8 mouse cellular contexts compared by ENCODE assay signal in the genomic region with DNA sequence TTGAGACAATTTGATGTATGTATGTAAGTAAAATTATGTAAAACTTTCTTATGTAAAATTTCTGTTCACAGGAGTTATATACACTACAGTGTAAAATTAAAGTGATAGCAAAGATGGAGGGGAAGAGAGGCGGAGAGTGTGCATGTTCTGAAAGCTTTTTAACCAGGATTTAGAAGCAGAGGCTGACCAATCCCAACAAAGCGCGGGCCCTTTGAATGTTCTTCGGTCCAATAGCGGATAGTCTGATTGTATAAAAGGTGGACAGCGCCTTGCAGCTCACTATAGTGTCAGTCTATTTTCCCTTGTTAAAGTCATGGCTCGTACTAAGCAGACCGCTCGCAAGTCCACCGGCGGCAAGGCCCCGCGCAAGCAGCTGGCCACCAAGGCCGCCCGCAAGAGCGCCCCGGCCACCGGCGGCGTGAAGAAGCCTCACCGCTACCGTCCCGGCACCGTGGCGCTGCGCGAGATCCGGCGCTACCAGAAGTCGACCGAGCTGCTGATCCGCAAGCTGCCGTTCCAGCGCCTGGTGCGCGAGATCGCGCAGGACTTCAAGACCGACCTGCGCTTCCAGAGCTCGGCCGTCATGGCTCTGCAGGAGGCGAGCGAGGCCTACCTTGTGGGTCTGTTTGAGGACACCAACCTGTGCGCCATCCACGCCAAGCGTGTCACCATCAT. TPM values are rescaled to one million over a fixed set of nuclear protein-coding genes. Genes with fewer than 3 reads are reported as not detected.
DNase-seq lines count a peak whose midpoint lies in the region; ATAC-seq and TF ChIP-seq lines count a peak whose summit lies in the region.
"Not testable (repeated sequence)": the region's sequence is repeated elsewhere in the genome, so short reads cannot be mapped to it uniquely, and the experiment has no call there.

A gene (plus strand): TSS at position 201 of the 675 bp plus-strand sequence.

- H3K4me3 ChIP-seq in ES-E14 (ENCODE audit: insufficient read depth in 1 of 2, low read depth in 1 of 2, low read length in 2 of 2, poor library complexity in 1 of 2, severe bottlenecking in 1 of 2): peak within 1 kb of the TSS; percentile 63 to 67
- peak within 1 kb of the TSS; percentile 51 for H3K4me3 ChIP-seq in forebrain, embryonic 16.5 days (replicated peaks; ENCODE audit: low read length)
- peak within 1 kb of the TSS; percentile 58 for H3K4me3 ChIP-seq in layer of hippocampus, adult 2 months
- H3K4me3 ChIP-seq in lung, embryonic 14.5 days (ENCODE audit: low read depth, low read length): peak within 1 kb of the TSS; percentile 41

- ATAC-seq in forebrain, embryonic 16.5 days: peak; percentile 82
- ATAC-seq in lung, embryonic 14.5 days (ENCODE audit: insufficient read depth): peak; percentile 91
- ATAC-seq in neutrophil, adult 5-6 weeks (ENCODE audit: extremely low read depth, insufficient number of reproducible peaks, low FRiP score, poor library complexity, severe bottlenecking): peak; percentile 63

- not testable (repeated sequence) for DNase-seq in ES-E14 (ENCODE audit: low read depth, low spot score)
- peak; percentile 71 for DNase-seq in cerebellum, adult 18-20 months
- DNase-seq in heart, postnatal 4 days: peak; percentile 91
- peak; percentile 92 to 93 for DNase-seq in layer of hippocampus, adult 2 months (ENCODE audit: low spot score in 2 of 2)
- peak; percentile 99 for DNase-seq in lung, embryonic 14.5 days
- peak; percentile 65 to 85 for DNase-seq in thymus, adult 18-20 months

- under 1% methylated on average over 15 of the region's 47 CpGs for WGBS in forebrain, embryonic 16.5 days
- under 1% methylated on average over 15 of the region's 47 CpGs for WGBS in lung, embryonic 14.5 days

- H3K27ac ChIP-seq in ES-E14 (ENCODE audit: insufficient read depth, low read depth, low read length, poor library complexity, severe bottlenecking): peak within 1 kb of the TSS; percentile 94
- peak within 1 kb of the TSS; percentile 96 for H3K27ac ChIP-seq in forebrain, embryonic 16.5 days (ENCODE audit: low read length)
- H3K27ac ChIP-seq in layer of hippocampus, adult 2 months: peak within 1 kb of the TSS; percentile 93
- peak within 1 kb of the TSS; percentile 98 for H3K27ac ChIP-seq in lung, embryonic 14.5 days (ENCODE audit: low read depth)

- H3K4me2 ChIP-seq in forebrain, embryonic 16.5 days (ENCODE audit: low read length): peak within 1 kb of the TSS; percentile 74
- peak within 1 kb of the TSS; percentile 82 for H3K4me2 ChIP-seq in lung, embryonic 14.5 days

- not testable (repeated sequence) for H3K36me3 ChIP-seq in ES-E14 (ENCODE audit: control insufficient read depth, insufficient read depth, low read length, poor library complexity, severe bottlenecking); forebrain, embryonic 16.5 days (ENCODE audit: control insufficient read depth, insufficient read depth); lung, embryonic 14.5 days (ENCODE audit: insufficient read depth)

- H3K4me1 ChIP-seq in ES-E14 (ENCODE audit: control insufficient read depth in 2 of 2, insufficient read depth in 2 of 2, low read length in 2 of 2, poor library complexity in 1 of 2): not testable (repeated sequence)
- H3K4me1 ChIP-seq in forebrain, embryonic 16.5 days (replicated peaks; ENCODE audit: control insufficient read depth, insufficient read depth, low read length): peaks cover 12% of the 10 kb centered on the region
- H3K4me1 ChIP-seq in lung, embryonic 14.5 days (ENCODE audit: insufficient read depth): peaks cover 12% of the 10 kb centered on the region

- in situ Hi-C loops in ES-E14 (cut with MboI; ENCODE audit: low sequenced_read_pairs in 2 of 2, unreplicated experiment in 2 of 2): loop anchor here in 1 of 2 experiments (25.0 kb wide), 1 partner anchor 1715 kb away; a partner anchor contains a TSS

- H3K9me3 ChIP-seq in ES-E14 (ENCODE audit: control insufficient read depth, insufficient read depth, low read depth, low read length); forebrain, embryonic 16.5 days (ENCODE audit: control insufficient read depth, low read length); lung, embryonic 14.5 days (ENCODE audit: low read depth, low read length): not testable (repeated sequence)

- peak; percentile 30; the same call in 1 of the 2 replicates for TF ChIP-seq CTCF in layer of hippocampus, adult 2 months (conservative IDR thresholded peaks at IDR 0.05)
- TF ChIP-seq CTCF in lung, embryonic 14.5 days (IDR thresholded peaks at IDR 0.05; ENCODE audit: low read depth): not testable (repeated sequence)

- peak within 1 kb of the TSS; percentile 84 for H3K9ac ChIP-seq in ES-E14 (ENCODE audit: insufficient read depth, low read depth, low read length, poor library complexity, severe bottlenecking)
- H3K9ac ChIP-seq in forebrain, embryonic 16.5 days (replicated peaks; ENCODE audit: low read depth, low read length): peak within 1 kb of the TSS; percentile 57
- H3K9ac ChIP-seq in lung, embryonic 14.5 days: peak within 1 kb of the TSS; percentile 76

- H3K27me3 ChIP-seq in forebrain, embryonic 16.5 days (replicated peaks; ENCODE audit: control insufficient read depth, insufficient read depth, low read length); lung, embryonic 14.5 days (ENCODE audit: insufficient read depth, low read length): not testable (repeated sequence)

TF ChIP-seq in ES-E14, 5 proteins besides CTCF, POLR2A, EP300 and RAD21:
- TF ChIP-seq CHD2 (IDR thresholded peaks at IDR 0.05; ENCODE audit: low read depth, low read length): 0 out of 2 replicates have a peak, but pooled peaks have one; percentile 39

RNA-seq across cellular contexts. Expression of the gene that starts here (rescaled TPM):
- 667 and 954 TPM in 2 replicates for total RNA-seq in ES-E14 (2012; rRNA removed)
- polyA plus RNA-seq in forebrain, embryonic 16.5 days (2015; fragmentation: Nextera tagmentation; extraction: Ambion mirVana): 4.9 and 6.7 TPM in 2 replicates
- 100 to 1,000 TPM; 568 to 625 TPM for total RNA-seq in heart, postnatal 4 days (2021)
- 10 to 100 TPM; 13.6 to 15.0 TPM for total RNA-seq in layer of hippocampus, adult 2 months (2021)
- 18.4 and 18.7 TPM in 2 replicates for polyA plus RNA-seq in lung, embryonic 14.5 days (2014; fragmentation: Nextera tagmentation; extraction: Ambion mirVana)
- 1.2 TPM in 1 of 2 replicates, not detected in the other for total RNA-seq in neutrophil, adult 5-6 weeks (2017)

Comparison
In these comparisons a context has a peak if more than half of its experiments do, and no peak if none do; other contexts are left out.
1. RNA of the gene that starts here (total RNA-seq): 667 to 954 TPM in ES-E14 and 568 to 625 TPM in heart, postnatal 4 days; 13.6 to 15.0 TPM in layer of hippocampus, adult 2 months and 1.2 TPM in neutrophil, adult 5-6 weeks; every median in the first group is over 10 times any median in the second.
2. Peak in every context shown above with its lines, with median percentiles within 50 percentile points of each other: H3K27ac ChIP-seq, H3K4me3 ChIP-seq, H3K9ac ChIP-seq and ATAC-seq.